Mouse (Mus musculus) cortical plate, adult 2 months (tissue): Measurements from ENCODE around the gene Rdh1. TPM values are rescaled to one million over a fixed set of nuclear protein-coding genes. Genes with fewer than 3 reads are reported as not detected.

ENCODE experiments used
- H3K27ac ChIP-seq: fragments of 200-500 bp; 2 replicates; pipeline ENCODE4 v1.5.1; 2012; ENCODE audit warnings: low read length, control low read depth, inconsistent platforms; ENCODE audit not compliant: insufficient read depth
- H3K4me1 ChIP-seq: fragments of 200-500 bp; 2 replicates; pipeline ENCODE4 v1.6.1; 2011; ENCODE audit warnings: low read length; ENCODE audit not compliant: control insufficient read depth, insufficient read depth
- H3K4me3 ChIP-seq: fragments of 200-500 bp; 2 replicates; pipeline ENCODE4 v1.5.1; 2011; ENCODE audit warnings: mild to moderate bottlenecking, low read length, control low read depth; ENCODE audit not compliant: insufficient read depth
- CTCF ChIP-seq: fragments of 200-500 bp; IDR thresholded peaks from 2 replicates; pipeline ENCODE4 v1.5.1; 2011; ENCODE audit warnings: mild to moderate bottlenecking, control low read depth, low read length; ENCODE audit not compliant: insufficient read depth; ENCODE audit errors: extremely low read depth
- POLR2A ChIP-seq: fragments of 200-500 bp; IDR thresholded peaks from 2 replicates; pipeline ENCODE4 v1.6.1; 2011; ENCODE audit warnings: mild to moderate bottlenecking, low read length, control low read depth; ENCODE audit not compliant: insufficient read depth; ENCODE audit errors: extremely low read depth
- polyA plus RNA-seq: library from polyadenylated mRNA; depleted of rRNA; stranded (reverse); fragments of >200 nt; gene quantifications from 2 replicates; pipeline ENCODE4 v1.2.3, GENCODE M21; 2012; rRNA removed

The Rdh1 gene
- 0.15 and 0.25 TPM in 2 replicates for polyA plus RNA-seq

DNA sequence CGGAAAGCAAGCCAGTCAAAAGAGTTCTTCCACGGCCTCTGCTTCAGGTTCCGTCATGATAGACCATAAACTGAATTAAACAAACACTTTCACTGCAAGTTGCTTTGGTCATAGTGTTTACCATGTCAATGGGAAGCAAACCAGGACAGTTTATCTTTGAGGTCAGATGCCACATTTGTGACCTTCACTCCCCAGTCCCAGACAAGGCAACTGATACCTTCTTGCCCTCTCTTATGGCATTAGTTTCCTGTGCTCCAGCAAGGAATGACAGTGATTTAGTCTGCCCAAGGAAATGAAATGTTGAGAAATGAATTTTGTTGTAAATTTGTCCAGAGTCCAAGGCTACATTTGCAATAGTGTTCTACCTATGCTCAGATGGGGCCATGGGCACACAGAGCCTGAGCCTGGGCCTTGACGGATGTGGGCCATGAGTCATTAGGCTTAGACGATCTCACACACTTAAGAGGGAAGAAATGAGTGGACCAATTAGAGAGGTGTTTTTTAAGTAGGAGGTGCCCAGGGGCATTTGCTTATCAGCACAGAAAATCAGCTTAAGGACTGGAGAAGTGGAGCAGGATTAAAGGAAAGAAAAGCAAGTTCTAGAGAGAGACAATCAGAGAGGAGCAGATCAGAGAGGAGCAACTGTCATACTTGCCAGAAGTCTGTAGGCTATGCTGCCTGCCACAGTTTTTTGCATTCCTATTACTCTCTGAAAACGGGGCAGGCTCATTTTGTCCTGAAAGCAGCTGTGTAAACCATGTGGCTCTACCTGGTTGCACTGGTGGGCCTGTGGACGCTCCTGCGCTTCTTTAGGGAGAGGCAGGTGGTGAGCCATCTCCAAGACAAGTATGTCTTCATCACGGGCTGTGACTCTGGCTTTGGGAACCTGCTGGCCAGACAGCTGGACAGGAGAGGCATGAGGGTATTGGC is at the start of gene Rdh1, which contains the start of gene Rdh16f1:
TSS of gene Rdh1 (plus strand) at position 541 of the 930 bp plus-strand sequence.
TSS of gene Rdh16f1 (plus strand) at position 607 of the 930 bp plus-strand sequence.
- no peak for TF ChIP-seq POLR2A
- TF ChIP-seq CTCF = no peak
- Histone ChIP-seq H3K27ac (no peak within 1 kb of the TSS), H3K4me1 (no peaks in the 10 kb centered on the region), H3K4me3 (no peak within 1 kb of the TSS)

DNA sequence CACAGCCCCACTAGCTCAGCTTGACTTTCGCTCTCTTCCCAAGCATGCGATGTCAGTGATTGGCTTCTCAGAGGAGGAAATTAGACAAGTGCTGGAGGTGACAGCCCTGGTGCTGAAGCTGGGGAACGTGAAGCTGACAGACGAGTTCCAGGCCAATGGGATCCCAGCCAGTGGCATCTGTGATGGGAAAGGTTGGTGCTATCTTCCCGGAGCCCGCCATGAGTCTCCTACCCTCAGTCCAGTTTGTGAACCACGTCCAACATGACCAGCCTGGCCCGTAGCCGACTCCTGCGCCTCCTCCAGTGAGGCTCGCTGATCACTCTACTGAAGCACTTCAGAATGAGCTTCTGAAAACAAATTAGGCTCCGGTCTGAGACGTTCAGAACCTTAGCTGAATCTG is 49.2 kb upstream of the Rdh1 start:
- TF ChIP-seq POLR2A (no peak), CTCF (no peak)
- H3K4me1 ChIP-seq = no peaks in the 10 kb centered on the region
- no peak overlapping the region for H3K27ac ChIP-seq
- no peak overlapping the region for H3K4me3 ChIP-seq

DNA sequence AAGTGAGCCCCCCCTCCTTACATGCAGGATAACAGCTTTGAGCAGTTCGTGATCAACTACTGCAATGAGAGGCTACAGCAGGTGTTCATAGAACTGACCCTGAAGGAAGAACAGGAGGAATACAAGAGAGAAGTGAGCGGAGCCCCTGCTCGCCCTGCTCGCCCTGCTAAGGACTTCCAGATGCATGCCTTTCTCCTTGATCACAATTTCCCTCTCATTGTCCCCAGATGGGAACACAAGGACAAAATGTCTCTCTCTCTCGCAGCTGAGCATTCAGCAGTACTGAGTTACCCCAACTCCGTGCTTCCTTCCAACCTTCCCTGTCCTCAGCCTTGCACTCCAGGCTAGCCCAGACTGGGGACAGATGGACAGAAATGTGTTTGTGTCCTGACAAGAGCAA is 46.8 kb upstream of the Rdh1 start:
- Histone ChIP-seq H3K4me3 (no peak overlapping the region), H3K4me1 (no peaks in the 10 kb centered on the region), H3K27ac (no peak overlapping the region)
- no peak for TF ChIP-seq POLR2A

DNA sequence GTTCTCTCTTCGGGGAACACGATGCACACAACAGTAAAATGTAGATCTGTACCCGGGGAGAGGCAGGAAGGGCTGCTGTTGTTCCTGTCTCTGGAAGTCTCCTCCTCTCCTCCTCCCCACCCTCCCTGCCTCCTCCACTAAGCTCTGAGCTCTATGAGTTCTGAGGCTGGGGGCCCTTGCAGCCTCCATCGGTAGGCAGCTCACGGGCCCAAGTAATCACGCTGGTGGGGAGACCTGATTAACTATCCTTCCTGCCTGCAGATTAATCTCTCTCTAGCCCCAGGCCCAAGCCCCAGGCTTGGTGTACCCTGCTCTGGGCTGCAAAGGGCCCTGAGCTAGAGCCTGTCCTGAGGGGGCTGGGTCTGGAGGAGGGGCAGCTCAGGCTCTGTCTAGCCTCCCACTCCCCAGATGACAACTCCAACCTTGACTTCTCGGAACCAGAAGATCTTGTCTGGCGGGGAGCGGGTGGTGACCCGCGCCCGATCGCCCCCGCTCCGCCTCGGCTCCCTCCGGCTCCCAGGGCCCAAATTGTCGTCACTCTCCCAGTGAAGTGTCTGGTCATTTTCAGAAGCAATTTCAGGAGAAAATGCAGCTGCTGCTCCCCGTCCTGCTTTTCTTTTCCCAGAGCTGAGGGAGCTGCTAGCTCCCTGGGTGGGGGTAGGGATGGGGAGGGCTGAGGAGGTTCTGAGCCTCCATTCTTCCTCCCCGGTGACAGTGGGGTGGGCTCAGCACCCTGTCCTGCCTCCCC is 37.7 kb upstream of the Rdh1 start:
- Histone ChIP-seq H3K4me1 (no peaks in the 10 kb centered on the region), H3K27ac (no peak overlapping the region), H3K4me3 (no peak overlapping the region)
- no peak for TF ChIP-seq POLR2A
- TF ChIP-seq CTCF = no peak

DNA sequence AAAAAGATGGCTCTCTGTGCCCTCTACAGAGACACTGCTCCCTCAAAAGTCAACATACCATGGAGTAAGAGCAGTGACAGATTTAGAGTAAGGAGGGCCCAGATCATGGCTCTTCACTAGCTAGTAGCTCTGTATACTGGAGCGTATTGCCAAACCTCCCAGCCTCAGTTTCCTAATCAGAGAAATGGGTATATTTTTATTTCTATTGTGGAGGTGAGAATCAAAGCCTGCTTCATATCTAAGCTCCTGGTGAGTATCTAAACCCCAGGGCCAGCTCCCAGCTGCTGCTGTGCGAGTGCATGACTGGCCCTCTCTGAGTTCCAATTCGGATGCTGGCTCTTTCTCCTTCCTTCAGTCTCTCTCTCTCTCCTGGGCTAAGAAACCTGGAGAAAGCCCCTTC is 35.3 kb upstream of the Rdh1 start, which contains the start of gene Tac2:
TSS of gene Tac2 (plus strand) at position 301 of the 400 bp plus-strand sequence.
- no peak for TF ChIP-seq POLR2A
- no peak for TF ChIP-seq CTCF
- Histone ChIP-seq H3K27ac (no peak within 1 kb of the TSS), H3K4me1 (peaks cover 2% of the 10 kb centered on the region; the same call in 1 of the 2 replicates), H3K4me3 (no peak within 1 kb of the TSS)

DNA sequence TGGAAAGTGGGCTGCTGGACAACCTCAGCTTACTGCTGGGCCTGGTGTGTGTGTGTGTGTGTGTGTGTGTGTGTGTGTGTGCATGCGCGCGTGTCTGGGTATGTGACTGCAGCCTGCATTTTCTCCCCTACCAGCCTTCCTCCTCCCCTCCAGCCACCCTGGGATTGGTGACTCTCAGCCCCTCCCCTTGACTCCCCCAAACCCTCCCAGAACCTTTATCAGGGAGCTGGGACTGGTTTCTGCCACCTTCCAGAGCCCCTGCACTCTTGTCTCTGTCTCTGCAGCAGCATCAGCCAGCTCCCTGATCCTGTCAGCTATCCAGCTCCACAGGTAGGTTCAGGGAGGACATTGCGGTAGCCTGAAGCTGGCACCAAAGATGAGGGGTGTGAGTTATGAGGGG is 34.4 kb upstream of the Rdh1 start:
- Histone ChIP-seq H3K4me3 (no peak overlapping the region), H3K27ac (no peak overlapping the region), H3K4me1 (peaks cover 2% of the 10 kb centered on the region; the same call in 1 of the 2 replicates)
- no peak for TF ChIP-seq CTCF
- no peak for TF ChIP-seq POLR2A

DNA sequence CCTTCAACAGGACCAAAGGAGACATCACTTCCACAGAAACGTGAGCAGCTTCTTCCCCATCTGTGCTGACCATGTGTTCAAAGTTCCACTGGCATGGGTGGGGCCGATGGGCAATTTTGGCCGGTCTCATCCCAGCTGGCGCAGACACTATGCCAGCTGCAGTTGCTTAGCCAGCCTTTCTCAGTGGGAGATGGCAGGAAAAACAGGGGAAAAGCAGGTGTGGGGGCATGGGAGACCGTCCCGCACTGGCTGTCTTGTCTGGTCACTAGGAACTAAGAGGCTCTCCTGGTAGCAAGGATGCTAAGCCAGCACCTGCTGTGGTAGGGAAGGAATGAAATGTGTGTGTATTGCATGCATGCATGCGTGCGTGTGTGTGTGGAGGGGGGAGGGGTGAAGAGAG is 31.1 kb upstream of the Rdh1 start:
- no peak overlapping the region for H3K4me3 ChIP-seq
- H3K4me1 ChIP-seq = peaks cover 2% of the 10 kb centered on the region; the same call in 1 of the 2 replicates
- TF ChIP-seq POLR2A (no peak), CTCF (no peak)
- no peak overlapping the region for H3K27ac ChIP-seq

DNA sequence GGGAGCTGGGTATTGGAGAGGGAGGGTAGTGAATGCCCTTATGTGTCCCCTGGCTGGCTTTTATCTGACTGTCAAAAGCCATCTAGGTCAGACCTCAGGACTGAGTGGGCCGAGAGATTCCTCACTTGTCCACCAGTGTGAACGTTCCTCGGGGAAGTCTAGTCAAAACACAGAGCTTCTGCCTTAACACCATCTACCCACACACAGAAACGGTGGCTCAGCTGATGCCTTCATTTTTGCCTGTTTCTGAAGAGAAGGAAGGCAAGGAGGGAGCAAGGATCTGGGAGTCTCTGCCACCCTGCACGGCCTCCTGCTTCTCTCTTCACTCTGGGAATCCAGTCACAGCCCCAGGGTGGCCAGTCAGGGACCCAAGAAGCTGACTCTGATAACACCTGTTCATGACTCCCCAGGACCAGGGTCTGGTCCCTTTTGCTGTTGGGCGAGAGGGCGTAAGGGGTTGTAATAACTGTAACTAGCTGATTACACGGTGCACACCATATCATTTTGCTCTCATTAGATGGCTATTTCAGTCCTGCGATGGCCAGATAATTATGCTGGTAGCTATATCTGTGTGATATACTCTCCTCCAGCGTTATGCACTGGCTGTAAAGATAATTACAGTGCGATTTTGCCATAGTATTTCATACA is 29.1 kb upstream of the Rdh1 start:
- H3K4me1 ChIP-seq = peaks cover 2% of the 10 kb centered on the region; the same call in 1 of the 2 replicates
- H3K27ac ChIP-seq = no peak overlapping the region
- no peak overlapping the region for H3K4me3 ChIP-seq
- no peak for TF ChIP-seq POLR2A
- no peak for TF ChIP-seq CTCF

DNA sequence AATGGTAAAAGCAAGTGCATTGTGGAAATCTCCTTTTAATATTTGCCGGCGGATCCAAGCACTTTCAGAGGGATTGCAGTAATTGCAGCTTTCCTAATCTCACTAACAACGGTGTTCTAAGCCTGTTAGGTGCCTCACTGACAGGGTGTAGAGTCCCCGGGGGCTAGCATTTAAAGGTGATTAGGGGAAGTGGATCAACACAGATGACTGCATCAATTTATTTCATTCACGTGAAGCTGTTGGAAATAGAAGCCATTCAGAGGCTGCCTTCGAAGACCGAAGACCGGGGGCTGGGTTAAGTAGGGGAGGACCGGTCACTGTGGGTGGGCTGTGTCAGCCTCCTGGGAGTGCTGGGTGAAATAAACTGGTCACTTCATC is 28.6 kb upstream of the Rdh1 start:
- TF ChIP-seq POLR2A = no peak
- no peak for TF ChIP-seq CTCF
- peaks cover 2% of the 10 kb centered on the region; the same call in 1 of the 2 replicates for H3K4me1 ChIP-seq
- H3K27ac ChIP-seq = no peak overlapping the region
- H3K4me3 ChIP-seq = no peak overlapping the region
